Mouse (Mus musculus) ovary, postnatal 36 days (tissue): ENCODE measurements around the gene Eif4h.
A peak's percentile ranks its signal among the peaks of the same experiment; 100 is the strongest.

Source experiments
- DNase-seq: peaks from one replicate; pipeline ENCODE4 v3.0.0; 2022; ENCODE audit warnings: low spot score, mixed read lengths

Gene Eif4h

DNA sequence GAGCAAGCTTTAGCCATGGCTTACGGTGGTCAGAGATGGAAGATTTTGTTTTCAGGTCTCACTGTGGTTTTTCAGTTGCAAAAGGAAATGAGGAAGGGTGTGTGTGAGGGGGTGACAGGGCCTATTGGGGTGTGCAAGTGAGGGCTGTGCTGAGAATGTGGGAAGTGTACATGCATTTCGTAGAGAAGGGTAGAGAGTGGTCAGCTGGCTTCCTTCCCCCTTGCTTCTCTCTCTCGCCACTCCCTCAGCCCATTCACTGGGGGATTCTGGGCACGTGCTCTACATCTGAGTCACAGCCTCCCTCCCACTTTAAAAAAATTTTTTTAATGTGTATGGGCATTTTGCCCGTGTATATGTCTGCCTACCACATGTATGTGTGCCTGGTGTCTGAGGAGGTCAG lies 32.2 kb downstream of the Eif4h start:
- DNase-seq: no peak

DNA sequence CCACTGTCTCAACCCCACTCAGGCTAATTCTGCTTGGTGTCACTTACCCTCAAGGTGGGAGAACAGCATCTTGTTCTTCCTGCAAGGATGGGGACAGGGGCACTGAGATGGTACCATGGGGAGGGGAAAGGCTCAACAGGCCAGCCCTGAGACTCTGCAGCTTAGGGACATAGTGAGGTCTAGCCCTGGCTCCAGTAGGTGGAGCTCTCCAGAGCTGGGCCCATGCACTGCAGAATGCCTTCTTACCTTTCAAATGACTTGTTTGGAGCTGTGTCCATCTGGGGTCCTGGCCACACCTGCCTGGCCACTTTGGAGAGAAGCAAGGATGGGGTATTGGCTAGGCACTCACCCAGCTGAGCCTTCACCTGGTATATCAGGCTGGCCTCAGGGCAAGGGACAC lies 33.0 kb downstream of the Eif4h start:
- no peak for DNase-seq

DNA sequence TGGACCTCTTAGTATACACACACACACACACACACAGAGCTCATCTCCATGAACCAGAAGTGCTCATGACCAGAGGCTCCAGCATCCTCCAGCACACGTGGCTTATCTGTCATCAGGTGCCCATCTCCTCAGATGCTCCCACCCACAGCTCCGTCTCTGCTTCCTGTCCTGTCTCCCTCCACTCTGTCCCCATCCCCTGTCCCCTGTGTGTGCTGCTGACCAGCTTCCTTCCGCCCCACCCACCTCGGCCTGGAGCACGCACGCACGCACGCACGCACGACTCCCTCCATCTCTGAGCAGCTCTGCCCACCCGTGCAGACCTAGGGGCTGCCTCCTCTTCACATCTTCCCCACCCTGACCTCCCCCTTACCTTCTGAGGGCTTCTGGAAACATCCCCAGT lies 34.9 kb downstream of the Eif4h start:
- no peak for DNase-seq

DNA sequence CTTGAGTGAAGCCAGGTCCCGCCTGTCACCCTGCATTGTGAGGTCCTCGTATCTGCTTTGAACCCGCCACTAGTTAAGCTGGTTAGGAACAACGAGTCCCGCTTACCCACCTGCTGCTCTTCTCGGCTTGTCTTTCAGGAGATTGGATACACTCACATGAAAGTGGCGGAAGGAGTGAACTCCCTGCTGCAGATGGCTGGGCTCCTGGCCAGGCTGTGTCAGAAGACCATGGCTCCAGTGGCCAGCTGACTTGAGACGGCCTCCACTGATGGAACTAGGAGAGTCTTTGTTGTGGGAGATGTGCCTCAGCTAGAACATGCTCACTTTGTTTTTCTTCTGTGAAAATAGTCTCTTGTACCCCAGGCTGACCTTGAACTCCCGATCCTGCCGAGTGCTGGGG lies 41.6 kb downstream of the Eif4h start:
- no peak for DNase-seq

DNA sequence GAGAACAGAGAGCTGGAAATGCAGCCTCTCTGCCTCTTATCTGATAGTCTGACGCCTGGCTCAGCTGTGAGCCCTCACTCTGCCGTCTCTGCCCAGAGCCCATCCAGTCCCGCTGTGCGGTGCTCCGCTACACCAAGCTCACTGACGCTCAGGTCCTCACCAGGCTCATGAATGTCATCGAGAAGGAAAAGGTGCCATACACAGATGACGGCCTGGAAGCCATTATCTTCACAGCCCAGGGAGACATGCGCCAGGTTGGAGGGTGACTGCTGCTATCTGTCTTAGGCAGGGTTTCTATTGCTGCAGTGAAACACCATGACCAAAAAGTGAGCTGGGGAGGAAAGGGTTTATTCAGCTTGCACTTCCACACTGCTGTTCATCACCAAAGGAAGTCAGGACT lies 46.2 kb downstream of the Eif4h start:
- DNase-seq: no peak

DNA sequence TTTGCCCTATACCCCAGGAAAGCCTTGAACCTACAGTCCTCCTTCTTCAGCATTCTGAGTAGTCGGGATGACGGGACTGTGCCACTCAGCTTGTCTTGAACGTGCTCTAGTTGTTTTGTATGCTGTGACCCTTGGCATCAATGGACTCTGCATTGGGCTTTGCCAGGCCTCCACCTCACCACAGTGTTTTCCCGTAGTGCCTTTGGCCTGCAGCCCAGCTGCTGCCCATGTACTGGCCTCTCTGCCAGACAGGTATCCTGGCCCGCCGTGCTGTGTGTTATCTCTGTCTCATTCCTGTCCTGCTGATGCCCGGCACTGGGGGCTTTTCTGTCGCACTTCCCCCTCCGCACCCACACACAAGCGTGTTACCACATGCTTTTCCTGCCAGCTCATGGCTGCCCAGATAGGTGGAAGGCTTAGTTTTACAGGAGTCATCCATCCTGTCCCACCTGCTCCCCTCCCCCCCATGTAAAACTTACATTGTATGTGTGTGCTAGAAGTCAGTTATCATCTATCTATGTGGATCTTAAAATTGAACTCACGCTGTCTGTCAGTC lies 47.2 kb downstream of the Eif4h start:
- DNase-seq: no peak

DNA sequence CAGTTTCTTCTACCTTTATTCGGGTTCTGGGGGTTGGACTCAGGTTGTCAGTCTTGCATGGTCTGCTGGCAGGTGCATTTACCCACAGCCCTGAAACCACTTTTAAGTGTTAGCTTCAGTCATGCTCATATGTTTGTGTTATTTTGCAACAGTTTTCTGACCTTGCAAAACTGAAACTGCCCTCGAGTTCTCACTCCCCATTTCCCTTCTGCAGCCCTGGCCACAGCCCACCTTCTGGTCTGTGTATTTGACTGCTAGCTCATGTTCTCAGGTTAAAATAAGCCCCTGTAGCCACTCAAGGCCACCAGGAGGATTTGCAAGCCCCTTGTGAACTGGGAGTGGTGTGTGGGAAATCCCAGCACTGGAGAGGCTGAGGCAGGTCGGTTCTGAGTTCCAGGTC lies 49.4 kb downstream of the Eif4h start:
- DNase-seq: no peak

DNA sequence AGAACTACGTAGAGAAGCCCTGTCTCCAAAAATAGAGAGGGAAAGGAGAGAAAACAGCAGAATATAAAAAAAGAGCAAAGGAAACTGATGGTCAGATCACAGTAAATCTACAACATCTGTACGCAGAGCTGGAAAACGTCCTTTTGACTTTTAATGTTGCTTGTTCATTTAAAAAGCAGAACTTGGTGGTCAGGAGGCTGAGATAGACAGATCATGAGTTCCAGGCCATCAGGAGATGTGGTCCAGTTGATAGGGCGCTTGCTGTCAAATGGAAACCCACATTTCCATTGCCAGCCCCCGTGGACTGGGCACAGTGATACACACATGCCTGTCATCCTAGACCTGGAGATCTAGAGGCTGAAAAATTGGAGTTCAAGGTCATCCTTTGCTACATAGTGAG lies 54.5 kb downstream of the Eif4h start:
- no peak for DNase-seq

DNA sequence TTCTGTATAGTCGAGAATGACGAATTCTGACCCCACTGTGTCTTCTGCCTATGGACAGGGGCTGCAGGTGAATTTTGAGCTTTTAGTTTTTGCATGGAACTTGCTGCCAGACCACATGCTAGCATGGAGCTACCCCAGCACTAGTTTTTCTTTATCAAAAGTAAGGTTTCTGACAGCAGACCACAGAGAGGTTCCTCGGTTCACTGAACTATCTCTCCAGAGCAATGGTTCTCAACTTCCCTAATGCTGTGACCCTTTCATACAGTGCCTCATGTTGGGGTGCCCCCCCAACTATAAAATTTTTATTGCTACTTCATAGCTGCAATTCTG lies 55.4 kb downstream of the Eif4h start:
- DNase-seq: no peak

DNA sequence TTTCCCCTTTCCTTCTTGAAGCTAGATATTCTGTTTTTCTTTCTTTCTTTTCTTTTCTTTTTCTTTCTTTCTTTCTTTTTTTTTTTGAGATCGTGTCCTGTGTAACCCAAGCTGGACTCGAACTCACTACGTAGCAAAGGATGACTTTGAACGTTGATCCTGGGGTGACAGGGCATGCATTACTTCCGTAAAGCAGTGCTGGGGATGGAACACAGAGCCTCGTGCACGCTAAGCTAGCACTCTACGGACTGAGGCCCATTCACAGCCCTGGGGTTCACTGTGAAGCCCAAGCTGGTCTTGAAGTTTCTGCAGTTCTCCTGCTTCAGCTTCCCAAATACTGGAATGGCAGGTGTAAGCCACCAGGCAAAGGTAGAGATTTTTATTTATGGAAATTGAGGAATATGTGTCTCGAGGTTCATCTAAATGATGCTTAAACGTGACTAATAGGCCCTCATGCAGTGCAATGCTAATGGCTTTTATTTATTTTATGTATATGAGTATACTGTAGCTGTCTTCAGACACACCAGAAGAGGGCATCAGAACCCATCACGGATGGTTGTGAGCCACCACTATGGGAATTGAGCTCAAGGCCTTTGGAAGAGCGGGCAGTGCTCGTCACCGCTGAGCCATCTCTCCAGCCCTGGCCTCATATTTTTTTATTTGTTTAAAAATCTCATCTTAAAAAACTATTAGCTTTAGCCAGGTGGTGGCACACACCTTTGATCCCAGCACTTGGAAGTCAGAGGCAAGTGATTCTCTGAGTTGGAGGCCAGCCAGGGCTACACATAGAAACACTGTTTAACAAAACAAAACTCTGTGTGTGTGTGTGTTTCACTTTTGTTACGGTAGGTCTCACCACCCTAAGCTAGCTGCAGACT lies 56.0 kb downstream of the Eif4h start:
- no peak for DNase-seq

DNA sequence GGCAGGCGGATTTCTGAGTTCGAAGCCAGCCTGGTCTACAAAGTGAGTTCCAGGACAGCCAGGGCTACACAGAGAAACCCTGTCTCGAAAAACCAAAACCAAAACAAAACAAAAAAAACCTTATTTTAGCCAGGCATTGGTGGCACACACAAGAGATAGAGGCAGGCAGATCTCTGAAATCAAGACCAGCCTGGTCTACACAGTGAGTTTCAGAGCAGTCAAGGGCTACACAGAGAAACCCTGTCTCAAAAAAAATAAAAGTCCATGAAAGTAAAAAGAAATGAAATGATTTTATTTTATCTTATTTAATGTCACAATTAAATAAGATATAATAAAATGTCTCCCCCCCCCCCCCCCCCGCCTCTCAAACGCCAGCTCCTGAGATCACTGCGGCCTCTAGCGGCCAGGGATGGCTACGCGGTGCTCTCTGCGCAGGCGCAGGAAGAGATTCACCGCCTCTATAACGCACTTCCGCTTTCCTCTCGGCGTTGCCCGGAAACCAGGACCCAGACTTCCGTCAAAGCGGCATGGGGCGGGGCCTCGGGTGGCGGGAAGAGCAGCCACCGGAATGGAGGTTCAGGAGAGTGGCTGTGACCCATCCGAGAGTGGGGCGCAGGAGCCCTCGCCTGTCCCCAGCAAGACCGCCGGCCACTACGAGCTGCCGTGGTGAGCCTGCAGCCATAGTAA lies 56.9 kb downstream of the Eif4h start:
- peak; percentile 95 for DNase-seq

DNA sequence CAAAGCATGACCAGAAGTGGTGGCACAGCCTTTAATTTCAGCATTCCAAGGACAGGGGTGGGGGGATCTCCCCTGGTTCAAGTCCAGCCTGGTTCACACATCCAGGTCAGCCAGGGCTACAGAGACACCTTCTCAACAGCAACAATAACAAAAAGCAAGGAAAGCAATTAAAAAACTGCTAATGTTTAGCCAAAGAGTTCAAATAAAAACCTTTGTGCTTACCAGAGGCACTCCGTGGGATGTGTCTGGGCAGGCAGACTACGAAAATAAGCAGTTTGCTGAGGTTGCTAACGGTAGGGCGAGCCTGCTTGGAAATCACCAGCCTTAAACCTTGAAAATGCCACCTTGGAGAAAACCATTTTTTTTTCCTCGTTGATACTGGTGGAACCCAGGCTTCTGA lies 58.1 kb downstream of the Eif4h start, which contains the start of gene Rfc2:
Rfc2 (plus strand) TSS at position 221 of the 400 bp plus-strand sequence.
- DNase-seq: no peak

DNA sequence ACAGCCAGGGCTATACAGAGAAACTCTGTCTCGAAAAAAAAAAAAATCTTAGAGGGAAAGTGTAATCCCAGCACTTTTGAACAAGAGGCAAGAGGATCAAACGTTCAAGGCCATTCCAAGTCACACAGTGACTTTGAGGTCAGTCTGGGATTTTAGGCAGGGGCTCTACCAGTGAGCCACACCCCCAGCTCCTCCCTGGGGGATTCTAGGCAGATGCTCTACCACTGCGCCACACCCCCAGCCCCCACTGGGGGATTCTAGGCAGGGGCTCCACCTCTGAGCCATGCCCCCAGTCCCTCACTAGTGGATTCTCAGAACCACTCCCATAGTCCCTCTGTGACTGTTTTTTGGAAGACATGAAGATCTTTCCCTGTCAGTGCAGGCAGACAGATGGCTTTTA lies 60.2 kb downstream of the Eif4h start:
- DNase-seq: no peak

DNA sequence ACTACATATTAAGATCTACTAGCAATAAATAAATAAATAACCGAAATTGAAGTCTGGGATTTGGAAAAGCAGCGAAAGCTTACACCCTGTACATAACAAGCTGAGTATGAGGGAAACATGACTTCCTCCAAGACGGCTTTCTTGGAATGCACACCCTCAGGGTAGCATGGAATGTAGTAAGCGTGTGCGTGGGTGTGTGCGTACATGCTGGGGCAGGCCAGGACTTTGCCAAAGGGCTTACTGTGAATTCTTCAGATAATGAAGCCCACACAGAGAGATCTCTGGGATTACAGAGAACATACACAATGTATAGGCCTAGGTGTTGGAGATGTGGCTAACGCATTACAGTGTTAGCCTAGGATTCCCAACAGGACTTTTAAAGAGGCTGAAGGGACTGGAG lies 61.8 kb downstream of the Eif4h start:
- no peak for DNase-seq

DNA sequence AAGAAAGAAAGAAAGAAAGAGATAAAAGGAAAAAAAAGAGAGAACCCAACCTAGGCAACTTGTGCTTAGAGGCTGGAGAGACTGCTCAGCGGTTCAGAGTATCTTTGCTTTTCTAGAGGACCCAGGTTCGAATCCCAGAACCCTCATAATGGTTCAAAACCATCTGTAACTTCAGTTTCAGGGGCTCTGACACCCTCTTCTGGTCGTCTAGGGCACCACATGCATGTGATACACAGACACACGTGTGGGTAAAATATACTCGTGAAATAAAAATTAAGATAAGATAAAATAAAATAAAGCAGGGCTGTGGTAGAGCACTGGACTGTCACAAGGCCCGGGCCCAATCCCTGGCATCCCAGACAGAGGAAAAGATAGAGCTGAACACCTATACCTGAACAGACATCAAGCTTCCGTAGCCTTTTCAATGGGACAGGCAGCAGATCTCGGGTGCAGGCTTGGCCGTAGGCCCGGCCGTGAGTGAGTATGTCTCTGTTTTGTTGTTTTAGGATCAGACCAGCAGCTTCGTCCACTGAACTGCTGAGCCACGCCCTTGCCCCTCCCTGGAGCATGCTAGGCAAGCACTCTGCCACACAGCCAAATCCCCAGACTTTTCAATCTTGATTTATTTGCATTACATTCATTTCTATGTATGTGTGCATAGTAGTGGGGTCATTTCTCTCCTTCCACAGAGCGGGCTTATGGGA lies 62.6 kb downstream of the Eif4h start:
- DNase-seq: no peak

DNA sequence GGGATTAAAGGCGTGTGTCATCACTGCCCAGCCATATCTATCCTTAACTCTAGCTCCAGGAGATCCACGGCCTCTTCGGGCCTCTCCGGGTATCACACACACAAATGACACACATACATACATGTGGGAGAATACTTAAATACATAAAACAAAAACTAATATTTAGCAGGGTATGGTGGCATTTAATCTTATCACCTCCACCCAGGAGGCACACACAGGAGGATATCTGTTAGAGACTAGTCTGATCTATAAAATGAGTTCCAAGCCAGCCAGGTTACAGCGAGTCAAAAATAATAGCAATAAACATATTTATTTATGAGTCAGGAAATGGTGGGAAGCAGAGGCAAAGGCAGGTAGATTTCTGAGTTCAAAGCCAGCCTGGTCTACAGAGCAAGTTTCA lies 63.5 kb downstream of the Eif4h start:
- DNase-seq: no peak

DNA sequence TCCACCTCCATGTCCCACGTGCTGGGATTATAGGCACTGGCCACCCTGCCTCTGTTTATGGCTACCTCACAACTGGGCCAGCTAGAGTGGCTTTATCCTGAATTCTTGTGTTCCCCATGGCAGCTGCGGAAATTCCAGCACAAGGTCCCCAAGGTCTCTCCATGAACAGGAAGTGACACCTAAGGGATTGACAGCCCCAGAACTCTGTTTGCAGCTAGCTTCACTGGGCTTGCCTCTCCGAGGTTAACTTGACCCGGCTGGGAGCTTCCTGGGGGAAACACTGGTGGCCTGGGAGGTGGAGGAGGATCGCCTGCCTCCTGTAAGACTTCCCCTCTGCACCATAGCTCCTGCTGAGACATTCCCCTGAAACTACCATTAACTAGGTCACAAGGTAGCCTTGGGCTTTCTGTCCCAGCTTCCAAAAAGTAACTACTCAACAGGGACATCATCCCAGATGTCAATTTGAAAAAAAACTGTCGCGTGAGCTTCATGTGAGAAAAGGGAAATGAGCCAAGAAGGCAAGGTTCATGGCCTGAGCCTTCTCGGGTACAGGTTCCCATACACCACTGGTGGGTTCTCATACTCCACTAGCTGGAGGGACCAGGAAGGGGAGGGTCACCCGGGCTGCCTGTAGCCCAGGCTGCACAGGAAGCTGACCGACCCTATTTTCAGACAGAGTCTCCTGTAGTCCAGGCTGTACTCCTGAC lies 66.6 kb downstream of the Eif4h start:
- peak; percentile 20 for DNase-seq

DNA sequence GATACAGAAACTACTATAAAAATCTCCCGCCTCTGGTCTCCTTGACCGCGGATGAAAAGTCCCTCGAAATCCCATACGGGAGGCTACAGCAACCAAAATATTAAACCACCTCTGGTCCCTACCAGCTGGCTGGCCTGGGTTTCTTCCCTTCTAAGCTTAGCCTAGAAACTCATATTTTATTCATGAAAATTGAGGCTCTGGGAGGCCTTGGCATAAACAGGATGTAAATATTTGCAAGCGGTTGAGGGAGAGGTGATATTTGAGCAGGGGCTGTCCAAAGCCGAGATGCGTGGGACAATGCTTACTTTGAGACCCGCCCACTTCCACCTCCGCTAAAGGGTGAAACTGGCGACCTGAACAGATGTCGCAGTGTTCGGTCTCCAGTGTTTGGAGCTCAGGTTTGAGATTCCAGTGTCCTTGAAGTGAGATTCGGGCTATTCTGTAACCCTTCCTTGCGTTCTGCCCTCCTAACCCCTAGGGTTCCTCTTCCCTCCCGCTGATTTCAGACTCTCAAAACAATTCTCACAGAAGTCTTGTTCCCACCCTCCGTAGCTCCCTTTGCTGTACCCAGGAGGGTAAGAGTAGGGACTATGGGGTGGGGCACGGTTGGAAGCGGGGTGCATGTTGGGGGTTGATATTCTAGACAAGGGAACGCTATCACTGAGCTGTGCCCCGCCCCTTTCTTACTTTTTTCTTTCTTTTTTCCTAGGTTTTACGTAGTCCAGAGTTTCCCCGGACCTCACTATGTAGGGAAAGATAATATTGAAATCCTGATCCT lies 67.4 kb downstream of the Eif4h start:
- peak; percentile 28 for DNase-seq
